Mouse (Mus musculus): ENCODE results near the gene Btbd18. TPM values are rescaled to one million over a fixed set of nuclear protein-coding genes. Genes with fewer than 3 reads are reported as not detected.

The Btbd18 gene
- total RNA-seq (2021): 0.18 and 0.38 TPM in 2 replicates
- long read RNA-seq: 0 reads

DNA sequence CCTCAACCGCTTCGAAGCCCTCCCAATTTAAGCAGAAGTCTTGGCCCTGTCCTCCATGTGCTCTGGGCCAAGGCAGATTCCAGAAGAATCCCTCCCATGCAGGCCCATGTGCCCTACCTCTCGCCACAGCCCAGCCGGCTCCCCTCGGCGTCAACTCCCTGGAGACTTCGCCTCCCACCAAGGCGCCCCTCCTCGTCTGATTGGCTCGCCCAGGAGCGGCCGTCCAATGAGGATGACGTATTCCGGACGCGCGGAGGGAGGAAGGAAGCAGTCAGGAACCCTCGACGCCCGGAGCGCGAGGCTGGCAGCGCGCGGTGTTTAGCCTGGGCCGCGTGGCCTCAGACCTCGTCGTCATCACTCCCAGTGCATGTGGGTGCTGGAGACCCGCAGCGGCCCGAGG, at the start of gene Btbd18:
Gene Btbd18, plus strand, starts transcription at position 274 of the 400 bp plus-strand sequence.
- DNase-seq: no peak

DNA sequence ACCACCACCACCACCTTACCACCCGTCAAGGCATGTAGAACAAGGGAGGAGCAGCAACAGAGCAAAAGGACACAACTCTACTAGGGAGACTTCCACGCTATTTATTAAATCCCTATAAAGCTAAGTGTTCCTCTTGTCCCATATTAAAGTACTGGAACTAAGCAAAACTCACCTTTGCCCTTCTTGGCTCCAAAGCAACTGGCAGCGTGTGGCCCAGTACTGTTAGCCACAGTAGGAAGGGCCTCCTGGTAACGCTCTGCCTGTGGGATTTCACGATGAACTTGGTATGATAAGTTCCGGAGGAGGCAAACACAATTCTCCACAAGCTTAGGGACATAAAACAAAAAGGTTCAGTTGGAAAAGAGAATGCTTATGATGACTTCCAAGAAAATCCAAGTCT, 46.1 kb upstream of the Btbd18 start:
- DNase-seq: no peak

- DNase-seq: no peak
Observed at GRCm38 (mm10) chr2:84617637-84618515, 41.0 kb upstream of the Btbd18 start.

DNA sequence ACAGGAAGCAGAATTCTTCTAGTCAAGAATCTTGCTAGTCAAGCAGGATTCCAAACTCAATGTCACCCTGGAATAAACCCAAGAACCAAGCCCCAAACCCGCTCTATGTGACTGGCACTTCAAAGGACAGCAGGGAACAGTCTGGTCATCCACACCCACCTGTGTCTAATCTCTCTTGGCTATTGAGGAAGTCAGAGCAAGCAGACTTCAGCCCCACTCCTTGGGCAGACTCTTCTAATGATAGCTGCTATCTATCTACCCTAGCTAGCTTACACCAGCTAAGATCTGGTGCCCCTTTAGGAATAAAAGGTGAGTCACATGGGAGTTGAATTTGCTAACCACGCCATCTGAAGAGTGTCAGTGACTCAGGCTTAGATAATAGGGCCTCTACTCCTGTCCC, 40.0 kb upstream of the Btbd18 start:
- DNase-seq: no peak

GRCm38 (mm10) chr2:84619646-84620340, 39.1 kb upstream of the Btbd18 start:
- no peak for DNase-seq

GRCm38 (mm10) chr2:84622668-84623067, 36.2 kb upstream of the Btbd18 start:
- DNase-seq: no peak

GRCm38 (mm10) chr2:84623428-84624119, 35.3 kb upstream of the Btbd18 start:
- DNase-seq: no peak

DNA sequence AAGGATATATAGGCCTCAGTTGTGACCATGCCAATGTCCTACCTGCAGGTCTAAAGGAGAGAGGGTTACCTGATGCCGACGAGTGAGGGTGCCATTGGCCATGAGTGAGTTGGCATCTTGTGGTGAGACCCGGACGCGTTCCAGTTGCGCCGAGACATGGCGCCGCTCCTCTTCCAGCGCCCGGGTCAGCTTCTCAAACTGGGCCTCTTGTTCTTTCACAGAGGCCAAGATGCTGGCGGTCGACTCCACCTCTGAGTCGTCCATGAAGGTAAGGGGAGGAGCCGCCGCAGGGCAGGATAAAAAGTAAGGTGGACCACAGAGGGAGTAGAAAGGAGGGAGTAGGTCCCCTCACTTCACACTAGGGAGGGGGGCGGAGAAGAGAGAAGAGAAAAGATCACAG, 34.7 kb upstream of the Btbd18 start:
- DNase-seq: no peak

- no peak for DNase-seq
Observed at GRCm38 (mm10) chr2:84626366-84626975, 32.4 kb upstream of the Btbd18 start.

- DNase-seq: no peak
Observed at GRCm38 (mm10) chr2:84627036-84627435, 31.8 kb upstream of the Btbd18 start.

DNA sequence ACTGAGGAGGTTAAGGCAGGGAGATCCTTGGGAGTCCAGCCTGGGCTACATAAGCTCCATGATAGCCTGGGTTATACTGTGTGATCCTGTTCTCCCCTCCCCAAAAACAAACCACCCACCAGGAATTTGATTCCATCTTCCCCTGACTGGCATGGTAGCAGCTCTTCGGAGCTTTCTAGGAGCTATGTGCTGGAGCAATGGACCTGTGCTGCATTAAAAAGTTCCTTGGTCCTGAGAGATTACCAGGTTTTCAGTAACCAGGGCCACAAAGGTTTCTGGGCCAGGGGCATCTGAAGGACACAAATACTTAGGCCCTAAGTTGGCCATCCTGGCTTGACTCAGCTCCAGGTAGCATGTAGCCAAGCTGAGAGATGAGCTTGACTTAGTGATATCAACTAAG, 26.9 kb upstream of the Btbd18 start:
- DNase-seq: no peak

DNA sequence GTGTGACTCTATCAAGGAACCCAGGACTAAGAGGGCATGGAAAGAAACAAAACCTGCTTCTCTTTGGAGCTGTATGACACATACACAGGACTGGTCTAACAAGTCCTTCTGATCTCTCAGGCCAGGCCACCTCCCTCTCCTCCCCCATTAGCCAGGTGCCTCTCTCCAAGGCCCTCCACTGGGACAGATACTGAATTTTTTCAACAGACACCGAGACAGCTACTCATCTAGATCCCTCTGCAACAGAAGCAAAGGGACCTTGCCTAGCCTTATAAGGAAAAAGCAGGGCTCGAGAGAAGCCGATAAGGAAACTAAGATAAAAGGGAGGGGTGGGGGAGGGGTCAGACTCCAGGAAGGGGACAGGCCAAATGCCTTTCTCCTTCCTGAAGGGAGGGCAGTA, 25.9 kb upstream of the Btbd18 start:
- DNase-seq: no peak

DNA sequence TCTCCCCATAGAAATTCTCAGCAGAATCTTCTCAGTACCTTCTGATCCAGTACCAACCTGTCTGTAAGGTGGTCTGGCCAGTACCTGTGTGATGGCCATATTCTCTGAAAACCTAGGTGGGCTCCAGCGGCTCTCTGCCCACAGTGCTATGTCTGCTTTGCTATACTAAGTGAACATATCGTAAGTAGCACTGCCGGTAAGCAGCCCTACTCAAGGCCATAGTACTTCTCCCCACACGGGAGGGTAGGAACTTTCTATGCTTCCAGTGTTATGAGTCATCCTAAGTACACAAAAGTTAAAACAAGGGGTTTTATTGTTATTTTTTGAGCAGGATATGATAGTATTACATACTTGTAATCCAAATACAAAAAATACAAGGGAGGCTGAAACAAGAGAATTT, 24.9 kb upstream of the Btbd18 start:
- no peak for DNase-seq

GRCm38 (mm10) chr2:84634934-84635482, 23.9 kb upstream of the Btbd18 start:
- DNase-seq: no peak

- peak; percentile 81 for DNase-seq
Observed at GRCm38 (mm10) chr2:84635611-84636010, 23.3 kb upstream of the Btbd18 start.

GRCm38 (mm10) chr2:84636231-84636741, 22.6 kb upstream of the Btbd18 start:
- no peak for DNase-seq

- no peak for DNase-seq
Observed at GRCm38 (mm10) chr2:84637452-84638165, 21.3 kb upstream of the Btbd18 start.

- no peak for DNase-seq
Observed at GRCm38 (mm10) chr2:84638428-84639220, 20.3 kb upstream of the Btbd18 start.

GRCm38 (mm10) chr2:84640833-84641232, 18.0 kb upstream of the Btbd18 start:
- DNase-seq: no peak

GRCm38 (mm10) chr2:84646138-84646537, 12.7 kb upstream of the Btbd18 start:
- DNase-seq: no peak
